Mouse (Mus musculus) liver, embryonic 15.5 days (tissue): ENCODE results near the gene Cacna2d2. TPM values are rescaled to one million over a fixed set of nuclear protein-coding genes. Genes with fewer than 3 reads are reported as not detected.

Experiments
- ATAC-seq: fragments of 200-750 bp; cut with Nextera tagmentation; 2 replicates; pipeline ENCODE4 v1.8.0; 2017; ENCODE audit warnings: moderate number of reproducible peaks, mild to moderate bottlenecking, moderate library complexity; ENCODE audit not compliant: insufficient read depth
- H3K27ac ChIP-seq: fragments of 300-500 bp; sonication (generic); replicated peaks from 2 replicates; pipeline ENCODE4 v1.5.1; 2015; ENCODE audit warnings: mild to moderate bottlenecking, inconsistent platforms
- H3K27me3 ChIP-seq: fragments of 300-500 bp; sonication (generic); 2 replicates; pipeline ENCODE4 v1.6.1; 2015; ENCODE audit warnings: mild to moderate bottlenecking, inconsistent platforms
- H3K36me3 ChIP-seq: fragments of 300-500 bp; sonication (generic); replicated peaks from 2 replicates; pipeline ENCODE4 v1.6.1; 2015; ENCODE audit warnings: moderate library complexity, mild to moderate bottlenecking, inconsistent platforms
- H3K4me1 ChIP-seq: fragments of 300-500 bp; sonication (generic); replicated peaks from 2 replicates; pipeline ENCODE4 v1.6.1; 2015; ENCODE audit warnings: inconsistent platforms
- H3K4me2 ChIP-seq: fragments of 300-500 bp; sonication (generic); 2 replicates; pipeline ENCODE4 v1.6.1; 2015; ENCODE audit warnings: moderate library complexity, mild to moderate bottlenecking, inconsistent platforms
- H3K4me3 ChIP-seq: fragments of 300-500 bp; sonication (generic); replicated peaks from 2 replicates; pipeline ENCODE4 v1.5.1; 2015; ENCODE audit warnings: mild to moderate bottlenecking, inconsistent platforms
- H3K9ac ChIP-seq: fragments of 300-500 bp; sonication (generic); 2 replicates; pipeline ENCODE4 v1.6.1; 2015; ENCODE audit warnings: moderate library complexity, mild to moderate bottlenecking, inconsistent platforms
- H3K9me3 ChIP-seq: fragments of 300-500 bp; sonication (generic); replicated peaks from 2 replicates; pipeline ENCODE4 v1.6.1; 2016; ENCODE audit warnings: inconsistent platforms
- WGBS: fragments of 180-500 bp; shearing (Covaris S2); methylation state at CpG from one replicate; pipeline ENCODE4 v1.1.7; 2015; ENCODE audit warnings: mixed read lengths; ENCODE audit not compliant: insufficient replicate concordance; 5-methylcytosine and 5-hydroxymethylcytosine counted together
- polyA plus RNA-seq: library from polyadenylated mRNA; unstranded; fragments of >200 nt; fragmentation: Nextera tagmentation; extraction: Ambion mirVana; gene quantifications from 2 replicates; pipeline ENCODE4 v1.2.1, GENCODE M21; 2015

Cacna2d2 gene
- polyA plus RNA-seq, 1 experiment from 2014 or later: 0.02 TPM

- no peak for ATAC-seq
- 32% methylated on average over 6 of the region's 6 CpGs for WGBS
- Histone ChIP-seq H3K36me3 (no peaks in the 10 kb centered on the region), H3K4me2 (no peak overlapping the region), H3K4me1 (no peaks in the 10 kb centered on the region), H3K4me3 (no peak overlapping the region), H3K27me3 (peaks cover 13% of the 10 kb centered on the region; the same call in 1 of the 2 replicates), H3K9me3 (no peaks in the 10 kb centered on the region), H3K27ac (no peak overlapping the region), H3K9ac (no peak overlapping the region)
Observed at GRCm38 (mm10) chr9:107434851-107435250, 35.4 kb downstream of the Cacna2d2 start.

- no peak overlapping the region for H3K9ac ChIP-seq
- H3K4me1 ChIP-seq: no peaks in the 10 kb centered on the region
- H3K36me3 ChIP-seq: no peaks in the 10 kb centered on the region
- no peak overlapping the region for H3K4me3 ChIP-seq
- WGBS: 44% methylated on average over 6 of the region's 6 CpGs
- no peak overlapping the region for H3K27ac ChIP-seq
- no peak for ATAC-seq
- H3K9me3 ChIP-seq: no peaks in the 10 kb centered on the region
- H3K4me2 ChIP-seq: no peak overlapping the region
- peaks cover 9% of the 10 kb centered on the region; the same call in 1 of the 2 replicates for H3K27me3 ChIP-seq
Observed at GRCm38 (mm10) chr9:107435285-107435684, 35.9 kb downstream of the Cacna2d2 start.

GRCm38 (mm10) chr9:107442891-107443290, 43.5 kb downstream of the Cacna2d2 start:
- 72% methylated on average over 4 of the region's 4 CpGs for WGBS
- Histone ChIP-seq H3K36me3 (no peaks in the 10 kb centered on the region), H3K4me1 (no peaks in the 10 kb centered on the region), H3K4me3 (no peak overlapping the region), H3K9me3 (no peaks in the 10 kb centered on the region), H3K27me3 (peaks cover 7% of the 10 kb centered on the region; the same call in 1 of the 2 replicates), H3K9ac (no peak overlapping the region), H3K4me2 (no peak overlapping the region), H3K27ac (no peak overlapping the region)
- no peak for ATAC-seq

- ATAC-seq: no peak
- peaks cover 7% of the 10 kb centered on the region; the same call in 1 of the 2 replicates for H3K27me3 ChIP-seq
- no peak overlapping the region for H3K4me3 ChIP-seq
- H3K27ac ChIP-seq: no peak overlapping the region
- H3K36me3 ChIP-seq: no peaks in the 10 kb centered on the region
- WGBS: 55% methylated on average over 12 of the region's 12 CpGs
- no peak overlapping the region for H3K4me2 ChIP-seq
- H3K4me1 ChIP-seq: no peaks in the 10 kb centered on the region
- no peaks in the 10 kb centered on the region for H3K9me3 ChIP-seq
- no peak overlapping the region for H3K9ac ChIP-seq
Observed at GRCm38 (mm10) chr9:107443324-107443723, 43.9 kb downstream of the Cacna2d2 start.

- no peaks in the 10 kb centered on the region for H3K36me3 ChIP-seq
- WGBS: 33% methylated on average over 3 of the region's 6 CpGs
- H3K9me3 ChIP-seq: no peaks in the 10 kb centered on the region
- H3K4me1 ChIP-seq: no peaks in the 10 kb centered on the region
- no peak overlapping the region for H3K4me2 ChIP-seq
- no peak for ATAC-seq
- H3K9ac ChIP-seq: no peak overlapping the region
- peaks cover 21% of the 10 kb centered on the region for H3K27me3 ChIP-seq
- H3K27ac ChIP-seq: no peak overlapping the region
- no peak overlapping the region for H3K4me3 ChIP-seq
Observed at GRCm38 (mm10) chr9:107445011-107445471, 45.6 kb downstream of the Cacna2d2 start.

GRCm38 (mm10) chr9:107448805-107449517, 49.5 kb downstream of the Cacna2d2 start:
- Histone ChIP-seq H3K4me2 (no peak overlapping the region), H3K4me1 (no peaks in the 10 kb centered on the region), H3K9ac (no peak overlapping the region), H3K27ac (no peak overlapping the region), H3K4me3 (no peak overlapping the region), H3K9me3 (no peaks in the 10 kb centered on the region), H3K36me3 (no peaks in the 10 kb centered on the region), H3K27me3 (peaks cover 48% of the 10 kb centered on the region)
- no peak for ATAC-seq
- WGBS: 57% methylated on average over 22 of the region's 22 CpGs

GRCm38 (mm10) chr9:107451400-107451799, 52.0 kb downstream of the Cacna2d2 start:
- no peak for ATAC-seq
- no peak overlapping the region for H3K9ac ChIP-seq
- no peaks in the 10 kb centered on the region for H3K4me1 ChIP-seq
- H3K27ac ChIP-seq: no peak overlapping the region
- WGBS: 48% methylated on average over 8 of the region's 8 CpGs
- H3K4me3 ChIP-seq: no peak overlapping the region
- H3K4me2 ChIP-seq: no peak overlapping the region
- peaks cover 62% of the 10 kb centered on the region for H3K27me3 ChIP-seq
- no peaks in the 10 kb centered on the region for H3K36me3 ChIP-seq
- H3K9me3 ChIP-seq: no peaks in the 10 kb centered on the region

- no peak for ATAC-seq
- no peak overlapping the region for H3K9ac ChIP-seq
- 42% methylated on average over 11 of the region's 11 CpGs for WGBS
- H3K4me1 ChIP-seq: no peaks in the 10 kb centered on the region
- no peaks in the 10 kb centered on the region for H3K36me3 ChIP-seq
- no peak overlapping the region for H3K4me2 ChIP-seq
- peaks cover 68% of the 10 kb centered on the region for H3K27me3 ChIP-seq
- no peak overlapping the region for H3K4me3 ChIP-seq
- no peak overlapping the region for H3K27ac ChIP-seq
- no peaks in the 10 kb centered on the region for H3K9me3 ChIP-seq
Observed at GRCm38 (mm10) chr9:107451891-107452521, 52.6 kb downstream of the Cacna2d2 start.

GRCm38 (mm10) chr9:107452552-107452951, 53.1 kb downstream of the Cacna2d2 start:
- 16% methylated on average over 4 of the region's 4 CpGs for WGBS
- Histone ChIP-seq H3K27me3 (peaks cover 74% of the 10 kb centered on the region), H3K9ac (no peak overlapping the region), H3K4me2 (no peak overlapping the region), H3K36me3 (no peaks in the 10 kb centered on the region), H3K4me3 (no peak overlapping the region), H3K9me3 (no peaks in the 10 kb centered on the region), H3K27ac (no peak overlapping the region), H3K4me1 (no peaks in the 10 kb centered on the region)
- ATAC-seq: no peak

- Histone ChIP-seq H3K27me3 (peaks cover 76% of the 10 kb centered on the region), H3K4me3 (no peak overlapping the region), H3K9ac (no peak overlapping the region), H3K36me3 (no peaks in the 10 kb centered on the region), H3K9me3 (no peaks in the 10 kb centered on the region), H3K27ac (no peak overlapping the region), H3K4me1 (no peaks in the 10 kb centered on the region), H3K4me2 (no peak overlapping the region)
- no peak for ATAC-seq
- 42% methylated on average over 8 of the region's 8 CpGs for WGBS
Observed at GRCm38 (mm10) chr9:107453151-107453550, 53.7 kb downstream of the Cacna2d2 start.

- ATAC-seq: no peak
- 57% methylated on average over 15 of the region's 15 CpGs for WGBS
- no peak overlapping the region for H3K4me2 ChIP-seq
- H3K27me3 ChIP-seq: peaks cover 57% of the 10 kb centered on the region
- no peak overlapping the region for H3K27ac ChIP-seq
- H3K36me3 ChIP-seq: no peaks in the 10 kb centered on the region
- no peaks in the 10 kb centered on the region for H3K9me3 ChIP-seq
- H3K4me3 ChIP-seq: no peak overlapping the region
- no peak overlapping the region for H3K9ac ChIP-seq
- no peaks in the 10 kb centered on the region for H3K4me1 ChIP-seq
Observed at GRCm38 (mm10) chr9:107456667-107457066, 57.3 kb downstream of the Cacna2d2 start.
